Mouse (Mus musculus) hindbrain, embryonic 10.5 days (tissue): Measurements from ENCODE around the gene Wdr91. TPM values are rescaled to one million over a fixed set of nuclear protein-coding genes. Genes with fewer than 3 reads are reported as not detected.

Source experiments
- DNase-seq: peaks from one replicate; pipeline ENCODE4 v3.0.0-alpha.2; 2017; ENCODE audit warnings: low spot score
- H3K27ac ChIP-seq: fragments of 300-500 bp; sonication (generic); 2 replicates; pipeline ENCODE4 v1.5.1; 2016; ENCODE audit warnings: mild to moderate bottlenecking, moderate library complexity
- H3K27me3 ChIP-seq: fragments of 300-500 bp; sonication (generic); 2 replicates; pipeline ENCODE4 v1.6.1; 2016; ENCODE audit warnings: mild to moderate bottlenecking; ENCODE audit not compliant: poor library complexity, insufficient read depth, severe bottlenecking
- H3K36me3 ChIP-seq: fragments of 300-500 bp; sonication (generic); 2 replicates; pipeline ENCODE4 v1.6.1; 2016; ENCODE audit warnings: mild to moderate bottlenecking, moderate library complexity
- H3K4me1 ChIP-seq: fragments of 300-500 bp; sonication (generic); replicated peaks from 2 replicates; pipeline ENCODE4 v1.6.1; 2016; ENCODE audit warnings: mild to moderate bottlenecking
- H3K4me3 ChIP-seq: fragments of 300-500 bp; sonication (generic); 2 replicates; pipeline ENCODE4 v1.5.1; 2016; ENCODE audit warnings: mild to moderate bottlenecking, moderate library complexity
- H3K9me3 ChIP-seq: fragments of 300-500 bp; sonication (generic); 2 replicates; pipeline ENCODE4 v1.6.1; 2016; ENCODE audit warnings: mild to moderate bottlenecking, moderate library complexity
- WGBS: fragments of 180-500 bp; shearing (Covaris S2); methylation state at CpG from one replicate; pipeline ENCODE4 v1.1.7; 2016; 5-methylcytosine and 5-hydroxymethylcytosine counted together
- polyA plus RNA-seq: library from polyadenylated mRNA; unstranded; fragments of >200 nt; fragmentation: Nextera tagmentation; extraction: Ambion mirVana; gene quantifications from 2 replicates; pipeline ENCODE4 v1.2.1, GENCODE M21; 2016

Gene Wdr91
- polyA plus RNA-seq, 1 experiment from 2014 or later, result 13.5 TPM

- H3K4me3 ChIP-seq, result no peak overlapping the region
- H3K27ac ChIP-seq, result 0 out of 2 replicates have a peak overlapping the region, but pooled peaks have one; percentile 23
- no peaks in the 10 kb centered on the region for H3K27me3 ChIP-seq
- 54% methylated on average over 4 of the region's 4 CpGs for WGBS
- peaks cover 5% of the 10 kb centered on the region; the same call in 1 of the 2 replicates for H3K4me1 ChIP-seq
- H3K36me3 ChIP-seq, result no peaks in the 10 kb centered on the region
- H3K9me3 ChIP-seq, result no peaks in the 10 kb centered on the region
- DNase-seq, result no peak
Observed at GRCm38 (mm10) chr6:34938929-34939325, 28.3 kb upstream of the Wdr91 start.

- Histone ChIP-seq H3K27me3 (no peaks in the 10 kb centered on the region), H3K27ac (0 out of 2 replicates have a peak overlapping the region, but pooled peaks have one; percentile 23), H3K4me1 (peaks cover 5% of the 10 kb centered on the region; the same call in 1 of the 2 replicates), H3K9me3 (no peaks in the 10 kb centered on the region), H3K4me3 (no peak overlapping the region), H3K36me3 (no peaks in the 10 kb centered on the region)
- 69% methylated on average over 7 of the region's 7 CpGs for WGBS
- no peak for DNase-seq
Observed at GRCm38 (mm10) chr6:34938280-34938928, 27.7 kb upstream of the Wdr91 start.

- Histone ChIP-seq H3K9me3 (no peaks in the 10 kb centered on the region), H3K36me3 (no peaks in the 10 kb centered on the region), H3K27me3 (no peaks in the 10 kb centered on the region), H3K4me1 (peaks cover 5% of the 10 kb centered on the region; the same call in 1 of the 2 replicates), H3K4me3 (no peak overlapping the region), H3K27ac (no peak overlapping the region)
- WGBS, result 69% methylated on average over 5 of the region's 5 CpGs
- no peak for DNase-seq
Observed at GRCm38 (mm10) chr6:34936743-34937142, 26.1 kb upstream of the Wdr91 start.

- Histone ChIP-seq H3K36me3 (no peaks in the 10 kb centered on the region), H3K9me3 (no peaks in the 10 kb centered on the region), H3K4me1 (no peaks in the 10 kb centered on the region), H3K27me3 (no peaks in the 10 kb centered on the region), H3K27ac (no peak overlapping the region), H3K4me3 (no peak overlapping the region)
- no peak for DNase-seq
- WGBS, result 91% methylated on average over 1 of the region's 1 CpGs
Observed at GRCm38 (mm10) chr6:34932633-34933032, 22.0 kb upstream of the Wdr91 start.

- WGBS, result 95% methylated on average over 8 of the region's 8 CpGs
Observed at GRCm38 (mm10) chr6:34927594-34927993, 16.9 kb upstream of the Wdr91 start.

GRCm38 (mm10) chr6:34927156-34927555, 16.5 kb upstream of the Wdr91 start:
- H3K9me3 ChIP-seq, result no peaks in the 10 kb centered on the region
- WGBS, result 43% methylated on average over 4 of the region's 4 CpGs
- H3K27ac ChIP-seq, result no peak overlapping the region
- no peaks in the 10 kb centered on the region for H3K36me3 ChIP-seq
- no peaks in the 10 kb centered on the region for H3K27me3 ChIP-seq
- peak; percentile 69 for DNase-seq
- H3K4me1 ChIP-seq, result no peaks in the 10 kb centered on the region
- no peak overlapping the region for H3K4me3 ChIP-seq

More at GRCm38 (mm10) chr6:34927594-34927993, 16.9 kb upstream of the Wdr91 start:
- Histone ChIP-seq H3K4me3 (no peak overlapping the region), H3K36me3 (no peaks in the 10 kb centered on the region), H3K27ac (no peak overlapping the region), H3K27me3 (no peaks in the 10 kb centered on the region), H3K4me1 (no peaks in the 10 kb centered on the region), H3K9me3 (no peaks in the 10 kb centered on the region)
- DNase-seq, result no peak

GRCm38 (mm10) chr6:34921941-34922340, 11.3 kb upstream of the Wdr91 start:
- WGBS, result 63% methylated on average over 14 of the region's 14 CpGs
- no peak overlapping the region for H3K27ac ChIP-seq
- no peaks in the 10 kb centered on the region for H3K36me3 ChIP-seq
- H3K4me1 ChIP-seq, result peaks cover 4% of the 10 kb centered on the region; the same call in 1 of the 2 replicates
- DNase-seq, result peak; percentile 44
- no peak overlapping the region for H3K4me3 ChIP-seq
- no peaks in the 10 kb centered on the region for H3K9me3 ChIP-seq
- no peaks in the 10 kb centered on the region for H3K27me3 ChIP-seq

GRCm38 (mm10) chr6:34920631-34921030, 10.0 kb upstream of the Wdr91 start:
- Histone ChIP-seq H3K27me3 (no peaks in the 10 kb centered on the region), H3K9me3 (no peaks in the 10 kb centered on the region), H3K36me3 (no peaks in the 10 kb centered on the region), H3K4me3 (no peak overlapping the region), H3K27ac (no peak overlapping the region), H3K4me1 (peaks cover 4% of the 10 kb centered on the region; the same call in 1 of the 2 replicates)
- DNase-seq, result no peak
- 93% methylated on average over 12 of the region's 12 CpGs for WGBS

GRCm38 (mm10) chr6:34919956-34920355, 9.3 kb upstream of the Wdr91 start, which contains the start of gene Stra8:
Stra8 (plus strand) TSS chr6:34920163.
- 50% methylated on average over 10 of the region's 10 CpGs for WGBS

GRCm38 (mm10) chr6:34919146-34919545, 8.5 kb upstream of the Wdr91 start:
- Histone ChIP-seq H3K4me3 (no peak overlapping the region), H3K9me3 (no peaks in the 10 kb centered on the region), H3K4me1 (peaks cover 4% of the 10 kb centered on the region; the same call in 1 of the 2 replicates), H3K27ac (no peak overlapping the region), H3K27me3 (no peaks in the 10 kb centered on the region), H3K36me3 (no peaks in the 10 kb centered on the region)
- DNase-seq, result no peak
- 77% methylated on average over 7 of the region's 7 CpGs for WGBS

More at GRCm38 (mm10) chr6:34919956-34920355, 9.3 kb upstream of the Wdr91 start, which contains the start of gene Stra8:
- Histone ChIP-seq H3K27me3 (no peaks in the 10 kb centered on the region), H3K36me3 (no peaks in the 10 kb centered on the region), H3K4me3 (no peak within 1 kb of the TSS), H3K9me3 (no peaks in the 10 kb centered on the region), H3K27ac (no peak within 1 kb of the TSS), H3K4me1 (peaks cover 4% of the 10 kb centered on the region; the same call in 1 of the 2 replicates)
- no peak for DNase-seq

GRCm38 (mm10) chr6:34914462-34914861, 3.8 kb upstream of the Wdr91 start:
- no peaks in the 10 kb centered on the region for H3K9me3 ChIP-seq
- H3K27ac ChIP-seq, result no peak overlapping the region
- 91% methylated on average over 3 of the region's 3 CpGs for WGBS
- no peaks in the 10 kb centered on the region for H3K36me3 ChIP-seq
- peaks cover 16% of the 10 kb centered on the region for H3K4me1 ChIP-seq
- H3K27me3 ChIP-seq, result no peaks in the 10 kb centered on the region
- H3K4me3 ChIP-seq, result no peak overlapping the region
- no peak for DNase-seq

- Histone ChIP-seq H3K36me3 (peaks cover 6% of the 10 kb centered on the region; the same call in 1 of the 2 replicates), H3K4me3 (no peak overlapping the region), H3K27ac (no peak overlapping the region), H3K4me1 (peaks cover 15% of the 10 kb centered on the region), H3K9me3 (no peaks in the 10 kb centered on the region), H3K27me3 (no peaks in the 10 kb centered on the region)
- 87% methylated on average over 13 of the region's 13 CpGs for WGBS
- no peak for DNase-seq
Observed at GRCm38 (mm10) chr6:34913341-34914040, 2.8 kb upstream of the Wdr91 start.
